Mouse (Mus musculus) splenic B cell, adult 2 months (primary cell): ENCODE measurements around the gene Gcnt3.

Source experiments
- DNase-seq: peaks from one replicate; pipeline ENCODE4 v3.0.0-alpha.2; 2011; ENCODE audit warnings: low read depth, low spot score
- H3K27me3 ChIP-seq: 2 replicates; pipeline ENCODE4 v1.6.1; 2012; ENCODE audit warnings: mild to moderate bottlenecking, low read length, moderate library complexity, mixed read lengths; ENCODE audit not compliant: control insufficient read depth, poor library complexity, insufficient read depth, severe bottlenecking
- H3K36me3 ChIP-seq: 2 replicates; pipeline ENCODE4 v1.6.1; 2012; ENCODE audit warnings: mild to moderate bottlenecking, low read length, moderate library complexity, mixed read lengths; ENCODE audit not compliant: control insufficient read depth, poor library complexity, insufficient read depth, severe bottlenecking

Gene Gcnt3

GRCm38 (mm10) chr9:70052730-70053129 lies 14.8 kb upstream of the Gcnt3 start:
- no peaks in the 10 kb centered on the region for H3K27me3 ChIP-seq
- no peak for DNase-seq
- H3K36me3 ChIP-seq: no peaks in the 10 kb centered on the region

GRCm38 (mm10) chr9:70049839-70050238 lies 12.0 kb upstream of the Gcnt3 start:
- DNase-seq: no peak
- H3K36me3 ChIP-seq: no peaks in the 10 kb centered on the region

GRCm38 (mm10) chr9:70049416-70049783 lies 11.5 kb upstream of the Gcnt3 start:
- no peaks in the 10 kb centered on the region for H3K36me3 ChIP-seq
- no peak for DNase-seq
- H3K27me3 ChIP-seq: no peaks in the 10 kb centered on the region

More at GRCm38 (mm10) chr9:70049839-70050238, 12.0 kb upstream of the Gcnt3 start:
- H3K27me3 ChIP-seq: no peaks in the 10 kb centered on the region

- DNase-seq: no peak
- Histone ChIP-seq H3K36me3 (no peaks in the 10 kb centered on the region), H3K27me3 (no peaks in the 10 kb centered on the region)
Measured at GRCm38 (mm10) chr9:70048751-70049415, 11.0 kb upstream of the Gcnt3 start.

- H3K27me3 ChIP-seq: no peaks in the 10 kb centered on the region
Measured at GRCm38 (mm10) chr9:70048280-70048679, 10.4 kb upstream of the Gcnt3 start.

GRCm38 (mm10) chr9:70047839-70048238 lies 10.0 kb upstream of the Gcnt3 start:
- DNase-seq: no peak
- no peaks in the 10 kb centered on the region for H3K36me3 ChIP-seq
- no peaks in the 10 kb centered on the region for H3K27me3 ChIP-seq

More at GRCm38 (mm10) chr9:70048280-70048679, 10.4 kb upstream of the Gcnt3 start:
- H3K36me3 ChIP-seq: no peaks in the 10 kb centered on the region
- DNase-seq: no peak

GRCm38 (mm10) chr9:70046255-70046654 lies 8.4 kb upstream of the Gcnt3 start:
- Histone ChIP-seq H3K36me3 (no peaks in the 10 kb centered on the region), H3K27me3 (no peaks in the 10 kb centered on the region)
- DNase-seq: no peak

- H3K27me3 ChIP-seq: no peaks in the 10 kb centered on the region
- DNase-seq: no peak
- no peaks in the 10 kb centered on the region for H3K36me3 ChIP-seq
Measured at GRCm38 (mm10) chr9:70044865-70045264, 7.0 kb upstream of the Gcnt3 start.

GRCm38 (mm10) chr9:70042935-70043334 lies 5.0 kb upstream of the Gcnt3 start:
- H3K27me3 ChIP-seq: no peaks in the 10 kb centered on the region
- H3K36me3 ChIP-seq: no peaks in the 10 kb centered on the region
- DNase-seq: no peak

GRCm38 (mm10) chr9:70042137-70042536 lies 4.2 kb upstream of the Gcnt3 start:
- Histone ChIP-seq H3K27me3 (no peaks in the 10 kb centered on the region), H3K36me3 (no peaks in the 10 kb centered on the region)
- DNase-seq: no peak

GRCm38 (mm10) chr9:70040570-70040969 lies 2.7 kb upstream of the Gcnt3 start:
- Histone ChIP-seq H3K36me3 (no peaks in the 10 kb centered on the region), H3K27me3 (no peaks in the 10 kb centered on the region)
- DNase-seq: no peak

- no peak for DNase-seq
- H3K36me3 ChIP-seq: no peaks in the 10 kb centered on the region
- H3K27me3 ChIP-seq: no peaks in the 10 kb centered on the region
Measured at GRCm38 (mm10) chr9:70039597-70040385, 1.9 kb upstream of the Gcnt3 start.

GRCm38 (mm10) chr9:70036646-70037045 lies 1.2 kb downstream of the Gcnt3 start:
- Histone ChIP-seq H3K27me3 (no peaks in the 10 kb centered on the region), H3K36me3 (no peaks in the 10 kb centered on the region)
- no peak for DNase-seq

- Histone ChIP-seq H3K36me3 (no peaks in the 10 kb centered on the region), H3K27me3 (no peaks in the 10 kb centered on the region)
- no peak for DNase-seq
Measured at GRCm38 (mm10) chr9:70034702-70035101, 3.2 kb downstream of the Gcnt3 start.

- H3K36me3 ChIP-seq: no peaks in the 10 kb centered on the region
- H3K27me3 ChIP-seq: no peaks in the 10 kb centered on the region
- DNase-seq: no peak
Measured at GRCm38 (mm10) chr9:70033056-70033455, 4.8 kb downstream of the Gcnt3 start.
